Comparison of ENCODE assay signal across 14 mouse cellular contexts in the genomic region with DNA sequence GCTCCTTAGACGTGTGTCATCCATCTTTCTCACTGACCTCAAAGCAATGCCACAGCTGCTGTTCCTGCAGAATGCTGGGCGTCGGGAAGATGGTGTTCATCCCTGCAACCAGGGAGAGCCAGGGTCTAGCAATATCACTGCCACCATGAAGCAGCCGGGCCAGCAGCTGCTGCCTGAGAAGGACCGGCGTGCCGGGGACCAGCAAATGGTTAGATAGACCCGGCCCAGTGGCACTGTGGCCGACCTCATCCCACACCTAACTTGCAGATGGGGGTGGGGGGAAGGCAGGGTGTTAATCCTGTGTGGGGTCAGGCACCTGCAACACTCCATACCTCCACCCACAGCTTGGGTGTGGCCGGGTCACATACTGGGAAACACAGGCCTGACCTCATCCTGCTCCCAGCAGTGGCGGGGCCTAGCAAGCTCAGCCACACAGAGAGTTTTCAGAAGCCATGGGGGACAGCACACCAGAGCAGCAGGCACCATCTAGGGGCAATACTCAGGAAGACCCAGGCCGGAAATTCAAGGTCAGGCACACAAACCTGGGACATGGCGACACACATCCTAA. TPM values are rescaled to one million over a fixed set of nuclear protein-coding genes. Genes with fewer than 3 reads are reported as not detected.
DNase-seq lines count a peak whose midpoint lies in the region; ATAC-seq and TF ChIP-seq lines count a peak whose summit lies in the region.
"Had no signal": no experiment of that assay in that cellular context is flagged by ENCODE, and none has a peak within 500 bp of the region (broad histone marks: within the 10 kb centered on the region; RNA-seq: fewer than 3 reads in every experiment).

No protein-coding gene starts in this region.

- no peaks in the 10 kb centered on the region for H3K9me3 ChIP-seq in forebrain, embryonic 10.5 days
- no peaks in the 10 kb centered on the region for H3K9me3 ChIP-seq in forebrain, postnatal 0 days (ENCODE audit: low read length)
- H3K9me3 ChIP-seq in lung, embryonic 15.5 days, result no peaks in the 10 kb centered on the region
- H3K9me3 ChIP-seq in ES-E14 (ENCODE audit: control insufficient read depth, insufficient read depth, low read depth, low read length), result no peaks in the 10 kb centered on the region
- H3K9me3 ChIP-seq in liver, postnatal 0 days (ENCODE audit: low read length), result no peaks in the 10 kb centered on the region
- H3K9me3 ChIP-seq in hindbrain, embryonic 14.5 days (ENCODE audit: control insufficient read depth, low read length), result no peaks in the 10 kb centered on the region

- H3K4me2 ChIP-seq in forebrain, postnatal 0 days (ENCODE audit: low read depth), result no peak overlapping the region
- no peak overlapping the region for H3K4me2 ChIP-seq in lung, embryonic 15.5 days
- no peak overlapping the region for H3K4me2 ChIP-seq in liver, postnatal 0 days (ENCODE audit: low read depth, low read length)
- no peak overlapping the region for H3K4me2 ChIP-seq in hindbrain, embryonic 14.5 days (replicated peaks)

- H3K36me3 ChIP-seq in forebrain, embryonic 10.5 days (replicated peaks), result no peaks in the 10 kb centered on the region
- no peaks in the 10 kb centered on the region for H3K36me3 ChIP-seq in forebrain, postnatal 0 days (ENCODE audit: insufficient read depth)
- H3K36me3 ChIP-seq in lung, embryonic 15.5 days, result no peaks in the 10 kb centered on the region
- no peaks in the 10 kb centered on the region; the same call in 1 of the 2 replicates for H3K36me3 ChIP-seq in ES-E14 (ENCODE audit: control insufficient read depth, insufficient read depth, low read length, poor library complexity, severe bottlenecking)
- no peaks in the 10 kb centered on the region for H3K36me3 ChIP-seq in liver, postnatal 0 days (replicated peaks; ENCODE audit: insufficient read depth, low read length)
- no peaks in the 10 kb centered on the region for H3K36me3 ChIP-seq in hindbrain, embryonic 14.5 days (replicated peaks; ENCODE audit: control insufficient read depth, insufficient read depth)

- WGBS in forebrain, embryonic 10.5 days, result 74% methylated on average over 13 of the region's 13 CpGs
- 82% methylated on average over 13 of the region's 13 CpGs for WGBS in forebrain, postnatal 0 days
- WGBS in lung, embryonic 15.5 days, result 67% methylated on average over 13 of the region's 13 CpGs
- 73% methylated on average over 13 of the region's 13 CpGs for WGBS in liver, postnatal 0 days (ENCODE audit: insufficient replicate concordance)
- WGBS in hindbrain, embryonic 14.5 days, result 82% methylated on average over 13 of the region's 13 CpGs

- no peak overlapping the region for H3K9ac ChIP-seq in forebrain, postnatal 0 days
- H3K9ac ChIP-seq in lung, embryonic 15.5 days, result no peak overlapping the region
- H3K9ac ChIP-seq in ES-E14 (ENCODE audit: insufficient read depth, low read depth, low read length, poor library complexity, severe bottlenecking), result peak overlapping the region; percentile 27; the same call in 1 of the 2 replicates
- no peak overlapping the region for H3K9ac ChIP-seq in liver, postnatal 0 days (replicated peaks)
- no peak overlapping the region for H3K9ac ChIP-seq in hindbrain, embryonic 14.5 days

- no peaks in the 10 kb centered on the region for H3K27me3 ChIP-seq in forebrain, embryonic 10.5 days (ENCODE audit: poor library complexity, severe bottlenecking)
- H3K27me3 ChIP-seq in forebrain, postnatal 0 days (ENCODE audit: insufficient read depth, low read length), result no peaks in the 10 kb centered on the region
- H3K27me3 ChIP-seq in lung, embryonic 15.5 days, result no peaks in the 10 kb centered on the region
- no peaks in the 10 kb centered on the region for H3K27me3 ChIP-seq in liver, postnatal 0 days (ENCODE audit: insufficient read depth, low read length)
- H3K27me3 ChIP-seq in hindbrain, embryonic 14.5 days (ENCODE audit: control insufficient read depth, insufficient read depth, low read length), result no peaks in the 10 kb centered on the region

- peaks cover 64% of the 10 kb centered on the region for H3K4me1 ChIP-seq in forebrain, embryonic 10.5 days
- H3K4me1 ChIP-seq in forebrain, postnatal 0 days (ENCODE audit: insufficient read depth), result peaks cover 22% of the 10 kb centered on the region
- H3K4me1 ChIP-seq in lung, embryonic 15.5 days, result peaks cover 38% of the 10 kb centered on the region
- peaks cover 2 to 64% of the 10 kb centered on the region in 2 experiments; a peak in 3 of 4 replicates for H3K4me1 ChIP-seq in ES-E14 (ENCODE audit: control insufficient read depth in 2 of 2, insufficient read depth in 2 of 2, low read length in 2 of 2, poor library complexity in 1 of 2)
- peaks cover 37% of the 10 kb centered on the region for H3K4me1 ChIP-seq in liver, postnatal 0 days (ENCODE audit: insufficient read depth)
- H3K4me1 ChIP-seq in hindbrain, embryonic 14.5 days (replicated peaks; ENCODE audit: control insufficient read depth, insufficient read depth, low read length), result peaks cover 21% of the 10 kb centered on the region

- no peak for DNase-seq in forebrain, embryonic 10.5 days (ENCODE audit: extremely low spot score, low spot score)
- DNase-seq in forebrain, postnatal 0 days, result no peak
- no peak for DNase-seq in lung, postnatal 14 days
- no peak for DNase-seq in ES-E14 (ENCODE audit: low read depth, low spot score)
- DNase-seq in liver, postnatal 0 days, result no peak
- no peak for DNase-seq in cerebellum, adult 9-11 months
- no peak for DNase-seq in hindbrain, embryonic 14.5 days (ENCODE audit: low spot score)
- DNase-seq: cerebellum, adult 8-10 months; embryo, embryonic 11 days; gastrocnemius, postnatal 14 days; lung, adult 18-20 months had no signal

- H3K27ac ChIP-seq in forebrain, embryonic 10.5 days, result peak overlapping the region; percentile 51
- no peak overlapping the region for H3K27ac ChIP-seq in forebrain, postnatal 0 days (ENCODE audit: low read depth, low read length)
- H3K27ac ChIP-seq in lung, embryonic 15.5 days, result no peak overlapping the region
- peak overlapping the region; percentile 70 for H3K27ac ChIP-seq in ES-E14 (ENCODE audit: insufficient read depth, low read depth, low read length, poor library complexity, severe bottlenecking)
- H3K27ac ChIP-seq in liver, postnatal 0 days (ENCODE audit: low read depth), result peak overlapping the region; percentile 29; the same call in 1 of the 2 replicates
- no peak overlapping the region for H3K27ac ChIP-seq in hindbrain, embryonic 14.5 days

- no peak for ATAC-seq in forebrain, postnatal 0 days
- peak; percentile 27; the same call in 1 of the 2 replicates for ATAC-seq in lung, embryonic 15.5 days (ENCODE audit: borderline replicate concordance, extremely low read depth, low FRiP score, low TSS enrichment)
- no peak for ATAC-seq in liver, postnatal 0 days
- ATAC-seq in hindbrain, embryonic 14.5 days (ENCODE audit: low FRiP score), result no peak
- ATAC-seq: hindbrain, embryonic 16.5 days had no signal

- in situ Hi-C loops in ES-E14 (cut with MboI; ENCODE audit: low sequenced_read_pairs in 2 of 2, unreplicated experiment in 2 of 2), result no loop called here

- TF ChIP-seq EP300 in liver, postnatal 0 days (IDR thresholded peaks at IDR 0.05; ENCODE audit: low read depth), result no peak

- H3K4me3 ChIP-seq in forebrain, embryonic 10.5 days, result no peak overlapping the region
- H3K4me3 ChIP-seq in forebrain, postnatal 0 days (ENCODE audit: low read depth, low read length), result no peak overlapping the region
- no peak overlapping the region for H3K4me3 ChIP-seq in lung, embryonic 15.5 days
- H3K4me3 ChIP-seq in ES-E14 (ENCODE audit: insufficient read depth in 1 of 2, low read depth in 1 of 2, low read length in 2 of 2, poor library complexity in 1 of 2, severe bottlenecking in 1 of 2), result 0 out of 4 replicates have a peak overlapping the region, but pooled peaks of 1 of the 2 experiments have one; percentile 22
- H3K4me3 ChIP-seq in liver, postnatal 0 days (ENCODE audit: low read depth, low read length), result no peak overlapping the region
- no peak overlapping the region for H3K4me3 ChIP-seq in hindbrain, embryonic 14.5 days (replicated peaks; ENCODE audit: low read length)
- H3K4me3 ChIP-seq: erythroblast, embryonic 14.5 days had no signal

- no peak for TF ChIP-seq CTCF in forebrain, postnatal 0 days (IDR thresholded peaks at IDR 0.05; ENCODE audit: low read depth)
- no peak for TF ChIP-seq CTCF in liver, postnatal 0 days (IDR thresholded peaks at IDR 0.05; ENCODE audit: low read depth)

TF ChIP-seq in ES-E14, 5 proteins besides CTCF, POLR2A, EP300 and RAD21:
- no peak for TF ChIP-seq CHD2 (IDR thresholded peaks at IDR 0.05; ENCODE audit: low read depth, low read length)
- no peak for TF ChIP-seq MAFK (IDR thresholded peaks at IDR 0.05; ENCODE audit: insufficient read depth, low read depth, low read length)
- TF ChIP-seq ZC3H11A (IDR thresholded peaks at IDR 0.05; ENCODE audit: borderline replicate concordance, low read depth, low read length), result no peak
- TF ChIP-seq HCFC1 (IDR thresholded peaks at IDR 0.05; ENCODE audit: borderline replicate concordance, insufficient read depth, low read length), result no peak
- no peak for TF ChIP-seq ZNF384 (IDR thresholded peaks at IDR 0.05; ENCODE audit: low read depth, low read length)

RNA-seq across cellular contexts. Expression of a gene that starts 38.9 kb away (rescaled TPM):
- 8.0 and 8.4 TPM in 2 replicates for polyA plus RNA-seq in forebrain, embryonic 10.5 days (2016; fragmentation: Nextera tagmentation; extraction: Ambion mirVana)
- total RNA-seq in forebrain, postnatal 0 days (2014; rRNA removed), result 10.2 and 16.5 TPM in 2 replicates
- polyA plus RNA-seq in forebrain, postnatal 0 days (2015; fragmentation: Nextera tagmentation; extraction: Ambion mirVana), result 9.8 and 14.2 TPM in 2 replicates
- polyA plus RNA-seq in lung, embryonic 15.5 days (2015; fragmentation: Nextera tagmentation; extraction: Ambion mirVana), result 9.7 and 10.0 TPM in 2 replicates
- 25.1 and 33.4 TPM in 2 replicates for total RNA-seq in ES-E14 (2012; rRNA removed)
- 2.9 and 3.9 TPM in 2 replicates for polyA plus RNA-seq in liver, postnatal 0 days (2015; fragmentation: Nextera tagmentation; extraction: Ambion mirVana)
- polyA plus RNA-seq in hindbrain, embryonic 14.5 days (2014; fragmentation: Nextera tagmentation; extraction: Ambion mirVana), result 16.2 and 17.8 TPM in 2 replicates

Comparison
In these comparisons a context has a peak if more than half of its experiments do, and no peak if none do; other contexts are left out.
1. H3K27ac ChIP-seq: peak in forebrain, embryonic 10.5 days (single experiment), ES-E14 (single experiment) and liver, postnatal 0 days (single experiment); none in forebrain, postnatal 0 days (single experiment), lung, embryonic 15.5 days (single experiment) and hindbrain, embryonic 14.5 days (single experiment).